Comparison of ENCODE assay signal across 22 mouse cellular contexts in genomic region chr16:95619859-95620325, GRCm38 (mm10). TPM values are rescaled to one million over a fixed set of nuclear protein-coding genes. Genes with fewer than 3 reads are reported as not detected.
DNase-seq lines count a peak whose midpoint lies in the region; ATAC-seq and TF ChIP-seq lines count a peak whose summit lies in the region.
"Had no signal": no experiment of that assay in that cellular context is flagged by ENCODE, and none has a peak within 500 bp of the region (broad histone marks: within the 10 kb centered on the region; RNA-seq: fewer than 3 reads in every experiment).

No protein-coding gene starts in this region.

- peak; percentile 56 for DNase-seq in NIH3T3 (ENCODE audit: low read depth)
- DNase-seq in lung, embryonic 14.5 days: peak; percentile 89
- peak; percentile 49 for DNase-seq in lung, postnatal 25 days (ENCODE audit: low spot score)
- no peak for DNase-seq in stomach, postnatal 0 days (ENCODE audit: low spot score)
- DNase-seq in limb, embryonic 10.5 days (ENCODE audit: low spot score): no peak
- no peak for DNase-seq in gastrocnemius, adult 18-20 months (ENCODE audit: low spot score)
- DNase-seq in heart, postnatal 36 days: no peak
- DNase-seq: adrenal gland, postnatal 14 days; cerebellum, adult 8-10 months; cerebellum, postnatal 36 days; gastrocnemius, postnatal 14 days; heart, adult 11 months; kidney, postnatal 25 days; layer of hippocampus, adult 9-11 months; midbrain, embryonic 14.5 days; thymus, adult 2 months had no signal

- WGBS in lung, embryonic 14.5 days: 26% methylated on average over 4 of the region's 4 CpGs
- WGBS in stomach, postnatal 0 days: 26% methylated on average over 4 of the region's 4 CpGs
- 86% methylated on average over 4 of the region's 4 CpGs for WGBS in limb, embryonic 10.5 days

- no peaks in the 10 kb centered on the region for H3K36me3 ChIP-seq in lung, embryonic 14.5 days (ENCODE audit: insufficient read depth)
- no peaks in the 10 kb centered on the region for H3K36me3 ChIP-seq in stomach, postnatal 0 days (ENCODE audit: control insufficient read depth, insufficient read depth, low read length)
- no peaks in the 10 kb centered on the region for H3K36me3 ChIP-seq in limb, embryonic 10.5 days
- H3K36me3 ChIP-seq: forebrain, embryonic 10.5 days; hindbrain, embryonic 10.5 days had no signal

- H3K9ac ChIP-seq in lung, embryonic 14.5 days: no peak overlapping the region
- H3K9ac ChIP-seq in stomach, postnatal 0 days (ENCODE audit: low read length): no peak overlapping the region

- no peak overlapping the region for H3K4me3 ChIP-seq in lung, embryonic 14.5 days (ENCODE audit: low read depth, low read length)
- H3K4me3 ChIP-seq in stomach, postnatal 0 days (ENCODE audit: low read depth, low read length): no peak overlapping the region
- no peak overlapping the region for H3K4me3 ChIP-seq in limb, embryonic 10.5 days
- H3K4me3 ChIP-seq: forebrain, embryonic 10.5 days; hindbrain, embryonic 10.5 days; megakaryocyte, embryonic 14.5 days had no signal

- no peak for TF ChIP-seq CTCF in lung, embryonic 14.5 days (IDR thresholded peaks at IDR 0.05; ENCODE audit: low read depth)
- TF ChIP-seq CTCF in stomach, postnatal 0 days (IDR thresholded peaks at IDR 0.05; ENCODE audit: low read depth): no peak

- no peaks in the 10 kb centered on the region for H3K27me3 ChIP-seq in lung, embryonic 14.5 days (ENCODE audit: insufficient read depth, low read length)
- no peaks in the 10 kb centered on the region for H3K27me3 ChIP-seq in stomach, postnatal 0 days (ENCODE audit: control insufficient read depth, insufficient read depth, low read length)
- H3K27me3 ChIP-seq in limb, embryonic 10.5 days (ENCODE audit: low read depth, poor library complexity, severe bottlenecking): no peaks in the 10 kb centered on the region

- intact Hi-C loops in heart, postnatal 36 days (cut with DNase I): no loop called here

- no peak for TF ChIP-seq EP300 in stomach, postnatal 0 days (optimal IDR thresholded peaks at IDR 0.05)

- H3K4me1 ChIP-seq in lung, embryonic 14.5 days (ENCODE audit: insufficient read depth): no peaks in the 10 kb centered on the region
- H3K4me1 ChIP-seq in stomach, postnatal 0 days (replicated peaks; ENCODE audit: control insufficient read depth, insufficient read depth): 0 out of 2 replicates have a peak, but pooled peaks cover 3% of the 10 kb centered on the region
- H3K4me1 ChIP-seq in limb, embryonic 10.5 days: peaks cover 33% of the 10 kb centered on the region
- H3K4me1 ChIP-seq: megakaryocyte, embryonic 14.5 days had no signal

- H3K9me3 ChIP-seq in lung, embryonic 14.5 days (ENCODE audit: low read depth, low read length): no peaks in the 10 kb centered on the region
- H3K9me3 ChIP-seq in stomach, postnatal 0 days (ENCODE audit: control insufficient read depth, low read length): no peaks in the 10 kb centered on the region
- H3K9me3 ChIP-seq in limb, embryonic 10.5 days (replicated peaks): no peaks in the 10 kb centered on the region
- H3K9me3 ChIP-seq: forebrain, embryonic 10.5 days; hindbrain, embryonic 10.5 days had no signal

- ATAC-seq in lung, embryonic 14.5 days (ENCODE audit: insufficient read depth): peak; percentile 84
- ATAC-seq in stomach, postnatal 0 days (ENCODE audit: low FRiP score, low TSS enrichment): peak; percentile 86
- ATAC-seq: forebrain, embryonic 16.5 days; intestine, postnatal 0 days had no signal

- no peak overlapping the region for H3K27ac ChIP-seq in lung, embryonic 14.5 days (ENCODE audit: low read depth)
- peak overlapping the region; percentile 66; the same call in 1 of the 2 replicates for H3K27ac ChIP-seq in stomach, postnatal 0 days (replicated peaks)
- H3K27ac ChIP-seq in limb, embryonic 10.5 days: no peak overlapping the region
- H3K27ac ChIP-seq: forebrain, embryonic 10.5 days; hindbrain, embryonic 10.5 days had no signal

- no peak overlapping the region for H3K4me2 ChIP-seq in lung, embryonic 14.5 days
- no peak overlapping the region for H3K4me2 ChIP-seq in stomach, postnatal 0 days (replicated peaks; ENCODE audit: low read depth)
- H3K4me2 ChIP-seq: heart, embryonic 11.5 days had no signal

RNA-seq across cellular contexts. Expression of gene Erg, which starts 33.5 kb away (rescaled TPM):
- 8.6 and 9.1 TPM in 2 replicates for polyA plus RNA-seq in lung, embryonic 14.5 days (2014; fragmentation: Nextera tagmentation; extraction: Ambion mirVana)
- polyA plus RNA-seq in stomach, postnatal 0 days (2015; fragmentation: Nextera tagmentation; extraction: Ambion mirVana): 1.3 and 2.1 TPM in 2 replicates
- polyA plus RNA-seq in limb, embryonic 10.5 days (2016; fragmentation: Nextera tagmentation; extraction: Ambion mirVana): 6.1 and 6.8 TPM in 2 replicates
- 1 to 10 TPM; 6.8 to 9.2 TPM for total RNA-seq in gastrocnemius, adult 18-20 months (2021)
- total RNA-seq in heart, postnatal 36 days (2021): 10 to 100 TPM; 31.8 to 32.1 TPM

Comparison
In these comparisons a context has a peak if more than half of its experiments do, and no peak if none do; other contexts are left out.
1. DNase-seq: peak in NIH3T3 (single experiment), lung, embryonic 14.5 days (single experiment) and lung, postnatal 25 days (single experiment); none in stomach, postnatal 0 days (single experiment), limb, embryonic 10.5 days (single experiment), gastrocnemius, adult 18-20 months (single experiment) and heart, postnatal 36 days (0 of 2).